28 mouse cellular contexts compared by ENCODE assay signal in genomic region chr1:128376841-128377240, GRCm38 (mm10). TPM values are rescaled to one million over a fixed set of nuclear protein-coding genes. Genes with fewer than 3 reads are reported as not detected.
"Had no signal": no experiment of that assay in that cellular context is flagged by ENCODE, and none has a peak within 500 bp of the region (broad histone marks: within the 10 kb centered on the region; RNA-seq: fewer than 3 reads in every experiment).

No protein-coding gene starts in this region.

- ATAC-seq: hindbrain, postnatal 0 days; intestine, embryonic 16.5 days; liver, embryonic 12.5 days had no signal

- H3K4me1 ChIP-seq: heart, embryonic 10.5 days; heart, embryonic 12.5 days; hindbrain, embryonic 10.5 days; hindbrain, embryonic 13.5 days; hindbrain, embryonic 15.5 days; limb, embryonic 13.5 days; limb, embryonic 15.5 days; liver, embryonic 12.5 days had no signal

- DNase-seq: gastrocnemius, adult 2 months; gastrocnemius, postnatal 10 days; gastrocnemius, postnatal 25 days; heart, postnatal 10 days; heart, postnatal 4 days; kidney, adult 18-20 months; kidney, adult 8-10 months; kidney, postnatal 10 days; kidney, postnatal 25 days; kidney, postnatal 4 days; left cerebral cortex, postnatal 4 days had no signal

- H3K9ac ChIP-seq: heart, embryonic 12.5 days; hindbrain, embryonic 13.5 days; hindbrain, embryonic 15.5 days; limb, embryonic 13.5 days; limb, embryonic 15.5 days; liver, embryonic 12.5 days; liver, embryonic 14.5 days had no signal

- H3K9me3 ChIP-seq: heart, embryonic 10.5 days; heart, embryonic 12.5 days; hindbrain, embryonic 10.5 days; hindbrain, embryonic 13.5 days; hindbrain, embryonic 15.5 days; limb, embryonic 15.5 days; liver, embryonic 12.5 days had no signal

- H3K4me3 ChIP-seq: gastrocnemius, adult 2 months; heart, embryonic 10.5 days; heart, embryonic 12.5 days; hindbrain, embryonic 10.5 days; hindbrain, embryonic 13.5 days; hindbrain, embryonic 15.5 days; layer of hippocampus, adult 2 months; left cerebral cortex, adult 2 months; limb, embryonic 13.5 days; limb, embryonic 15.5 days; liver, embryonic 12.5 days had no signal

- H3K27me3 ChIP-seq: heart, embryonic 12.5 days; hindbrain, embryonic 13.5 days; hindbrain, embryonic 15.5 days; limb, embryonic 13.5 days; limb, embryonic 15.5 days; liver, embryonic 12.5 days had no signal

- H3K4me2 ChIP-seq: heart, embryonic 12.5 days; hindbrain, embryonic 13.5 days; hindbrain, embryonic 15.5 days; limb, embryonic 13.5 days; limb, embryonic 15.5 days; liver, embryonic 12.5 days had no signal

- H3K27ac ChIP-seq: gastrocnemius, adult 2 months; heart, embryonic 10.5 days; hindbrain, embryonic 10.5 days; hindbrain, embryonic 13.5 days; hindbrain, embryonic 15.5 days; hindbrain, postnatal 0 days; layer of hippocampus, adult 2 months; left cerebral cortex, adult 2 months; limb, embryonic 13.5 days; limb, embryonic 15.5 days; liver, embryonic 12.5 days; liver, embryonic 14.5 days had no signal

RNA-seq across cellular contexts. Expression of gene Lct, which starts 48.7 kb away (rescaled TPM):
- total RNA-seq: gastrocnemius, adult 2 months; gastrocnemius, postnatal 25 days; heart, adult 8-10 months; heart, postnatal 25 days; liver, adult 2 months had no signal
- polyA plus RNA-seq: heart, embryonic 16.5 days; liver, adult 2 months; liver, embryonic 12.5 days had no signal
